ENCODE assay signal across 9 mouse cellular contexts in the genomic region with DNA sequence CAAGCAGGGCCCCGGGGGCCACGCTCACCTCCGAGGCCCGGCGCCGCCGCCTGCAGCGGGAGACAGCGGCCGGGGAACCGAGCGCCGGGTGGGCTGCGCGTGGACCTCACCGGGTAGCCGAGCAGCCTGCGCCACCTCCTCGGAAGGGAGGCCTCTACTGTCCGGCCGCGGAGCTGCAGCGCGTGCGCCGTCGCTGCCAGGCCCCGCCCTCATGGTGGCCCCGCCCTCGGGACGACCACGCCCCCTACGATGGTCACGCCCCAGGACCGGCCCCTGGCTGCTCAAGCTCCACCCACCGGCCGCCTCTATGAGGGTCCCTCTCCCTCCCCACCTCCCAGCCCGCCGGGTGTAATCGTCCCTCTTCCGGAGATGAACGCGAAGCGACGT. TPM values are rescaled to one million over a fixed set of nuclear protein-coding genes. Genes with fewer than 3 reads are reported as not detected.
DNase-seq lines count a peak whose midpoint lies in the region; ATAC-seq lines count a peak whose summit lies in the region.
"Had no signal": no experiment of that assay in that cellular context is flagged by ENCODE, and none has a peak within 500 bp of the region (broad histone marks: within the 10 kb centered on the region; RNA-seq: fewer than 3 reads in every experiment).

No protein-coding gene starts in this region.

- no peak overlapping the region for H3K27ac ChIP-seq in hindbrain, embryonic 14.5 days

- peak overlapping the region; percentile 66 for H3K9ac ChIP-seq in hindbrain, embryonic 14.5 days

- H3K36me3 ChIP-seq in hindbrain, embryonic 14.5 days (replicated peaks; ENCODE audit: control insufficient read depth, insufficient read depth) = no peaks in the 10 kb centered on the region

- H3K4me1 ChIP-seq in hindbrain, embryonic 14.5 days (replicated peaks; ENCODE audit: control insufficient read depth, insufficient read depth, low read length) = peaks cover 16% of the 10 kb centered on the region

- WGBS in hindbrain, embryonic 14.5 days = under 1% methylated on average over 42 of the region's 45 CpGs

- peak overlapping the region; percentile 53 for H3K4me3 ChIP-seq in hindbrain, embryonic 14.5 days (replicated peaks; ENCODE audit: low read length)

- H3K27me3 ChIP-seq in hindbrain, embryonic 14.5 days (ENCODE audit: control insufficient read depth, insufficient read depth, low read length) = peaks cover 75% of the 10 kb centered on the region

- no peaks in the 10 kb centered on the region for H3K9me3 ChIP-seq in hindbrain, embryonic 14.5 days (ENCODE audit: control insufficient read depth, low read length)

- DNase-seq in ZHBTc4 (ENCODE audit: low read depth, low spot score) = peak; percentile 86
- peak; percentile 83 to 92 for DNase-seq in cerebellum, postnatal 4 days (ENCODE audit: low spot score in 2 of 2)
- peak; percentile 84 for DNase-seq in frontal cortex, postnatal 36 days (ENCODE audit: low spot score in 2 of 2)
- peak; percentile 79 for DNase-seq in hindbrain, embryonic 14.5 days (ENCODE audit: low spot score)
- peak; percentile 80 to 83 for DNase-seq in layer of hippocampus, postnatal 36 days
- peak; percentile 87 for DNase-seq in lung, postnatal 14 days
- peak; percentile 58 for DNase-seq in retina, adult 2 months (ENCODE audit: low read depth, low spot score)
- peak; percentile 85 for DNase-seq in thymus, postnatal 14 days

- peak overlapping the region; percentile 96 for H3K4me2 ChIP-seq in hindbrain, embryonic 14.5 days (replicated peaks)

- ATAC-seq in hindbrain, embryonic 14.5 days (ENCODE audit: low FRiP score) = peak; percentile 88

RNA-seq across cellular contexts. Expression of a gene that starts 34.3 kb away (rescaled TPM):
- not detected in 2 replicates for polyA plus RNA-seq in hindbrain, embryonic 14.5 days (2014; fragmentation: Nextera tagmentation; extraction: Ambion mirVana)
- not detected for total RNA-seq in layer of hippocampus, postnatal 36 days (2021)
- polyA plus RNA-seq: large intestine, adult 2 months had no signal
